Mouse (Mus musculus) limb, embryonic 15.5 days (tissue): ENCODE measurements around the gene Slc12a9. TPM values are rescaled to one million over a fixed set of nuclear protein-coding genes. Genes with fewer than 3 reads are reported as not detected.

Experiments used
- ATAC-seq: fragments of 200-750 bp; cut with Nextera tagmentation; 2 replicates; pipeline ENCODE4 v1.8.0; 2017; ENCODE audit warnings: low read depth, moderate TSS enrichment; ENCODE audit not compliant: insufficient number of reproducible peaks, low FRiP score, low TSS enrichment
- H3K27ac ChIP-seq: fragments of 300-500 bp; sonication (generic); 2 replicates; pipeline ENCODE4 v1.5.1; 2015; ENCODE audit warnings: moderate library complexity, mild to moderate bottlenecking, inconsistent platforms
- H3K27me3 ChIP-seq: fragments of 300-500 bp; sonication (generic); 2 replicates; pipeline ENCODE4 v1.6.1; 2015; ENCODE audit warnings: inconsistent platforms
- H3K36me3 ChIP-seq: fragments of 300-500 bp; sonication (generic); 2 replicates; pipeline ENCODE4 v1.6.1; 2015; ENCODE audit warnings: inconsistent platforms
- H3K4me1 ChIP-seq: fragments of 300-500 bp; sonication (generic); 2 replicates; pipeline ENCODE4 v1.6.1; 2015; ENCODE audit warnings: inconsistent platforms
- H3K4me2 ChIP-seq: fragments of 300-500 bp; sonication (generic); 2 replicates; pipeline ENCODE4 v1.6.1; 2015; ENCODE audit warnings: mild to moderate bottlenecking, inconsistent platforms
- H3K4me3 ChIP-seq: fragments of 300-500 bp; sonication (generic); 2 replicates; pipeline ENCODE4 v1.5.1; 2015; ENCODE audit warnings: mild to moderate bottlenecking, inconsistent platforms
- H3K9ac ChIP-seq: fragments of 300-500 bp; sonication (generic); 2 replicates; pipeline ENCODE4 v1.6.1; 2015; ENCODE audit warnings: inconsistent platforms
- H3K9me3 ChIP-seq: fragments of 300-500 bp; sonication (generic); 2 replicates; pipeline ENCODE4 v1.6.1; 2016; ENCODE audit warnings: inconsistent platforms
- WGBS: fragments of 180-500 bp; shearing (Covaris S2); methylation state at CpG from one replicate; pipeline ENCODE4 v1.1.7; 2015; 5-methylcytosine and 5-hydroxymethylcytosine counted together
- polyA plus RNA-seq: library from polyadenylated mRNA; unstranded; fragments of >200 nt; fragmentation: Nextera tagmentation; extraction: Ambion mirVana; gene quantifications from 2 replicates; pipeline ENCODE4 v1.2.1, GENCODE M21; 2015

Gene Slc12a9
- polyA plus RNA-seq, 1 experiment from 2014 or later: 13.9 TPM

DNA sequence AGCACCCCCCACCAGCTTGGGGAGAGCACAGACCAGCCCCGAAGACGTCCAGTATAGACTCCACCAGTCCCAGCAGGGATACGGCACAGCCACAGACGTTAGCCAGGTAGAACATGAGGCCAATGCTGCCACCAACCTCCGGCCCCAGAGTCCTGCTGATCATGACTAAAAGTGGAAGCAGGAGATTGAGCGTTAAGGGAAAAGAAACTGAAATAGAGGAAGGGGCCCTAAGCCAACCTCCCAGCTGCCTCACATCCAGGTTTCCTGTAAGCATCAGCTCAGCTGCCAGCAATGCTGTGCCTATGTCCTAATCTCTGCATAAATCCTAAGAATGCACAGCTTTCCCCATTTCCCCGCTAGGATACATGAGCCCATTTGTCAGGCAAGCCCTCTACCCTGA lies 2.5 kb downstream of the Slc12a9 start:
- no peak overlapping the region for H3K27ac ChIP-seq
- no peak overlapping the region for H3K4me3 ChIP-seq
- peaks cover 20% of the 10 kb centered on the region for H3K4me1 ChIP-seq
- H3K9ac ChIP-seq: no peak overlapping the region
- WGBS: 81% methylated on average over 7 of the region's 7 CpGs
- H3K36me3 ChIP-seq: peaks cover 11% of the 10 kb centered on the region
- H3K9me3 ChIP-seq: no peaks in the 10 kb centered on the region
- no peak overlapping the region for H3K4me2 ChIP-seq
- H3K27me3 ChIP-seq: no peaks in the 10 kb centered on the region
- ATAC-seq: no peak

DNA sequence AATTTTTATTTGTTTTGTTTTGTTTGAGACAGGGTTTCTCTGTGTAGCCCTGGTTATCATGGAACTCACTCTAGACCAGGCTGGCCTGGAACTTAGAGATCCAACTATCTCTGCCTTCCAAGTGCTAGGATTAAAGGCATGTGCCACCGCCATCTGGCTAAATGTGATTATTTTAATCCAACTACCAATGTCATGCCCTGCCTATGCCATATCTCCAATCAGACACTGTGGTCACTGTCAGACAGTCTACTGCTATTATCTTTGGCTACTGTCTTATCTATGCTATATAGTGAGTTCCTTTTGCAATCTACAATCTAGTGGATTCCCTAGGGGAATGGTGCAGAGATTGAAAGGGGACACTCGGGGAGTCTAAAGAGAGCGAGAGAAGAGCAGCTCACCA lies 12.4 kb downstream of the Slc12a9 start:
- no peak for ATAC-seq
- no peaks in the 10 kb centered on the region for H3K4me1 ChIP-seq
- H3K4me3 ChIP-seq: no peak overlapping the region
- H3K27ac ChIP-seq: no peak overlapping the region
- 91% methylated on average over 3 of the region's 3 CpGs for WGBS
- no peak overlapping the region for H3K9ac ChIP-seq
- peaks cover 66% of the 10 kb centered on the region for H3K36me3 ChIP-seq
- H3K4me2 ChIP-seq: no peak overlapping the region
- no peaks in the 10 kb centered on the region for H3K9me3 ChIP-seq
- H3K27me3 ChIP-seq: no peaks in the 10 kb centered on the region

DNA sequence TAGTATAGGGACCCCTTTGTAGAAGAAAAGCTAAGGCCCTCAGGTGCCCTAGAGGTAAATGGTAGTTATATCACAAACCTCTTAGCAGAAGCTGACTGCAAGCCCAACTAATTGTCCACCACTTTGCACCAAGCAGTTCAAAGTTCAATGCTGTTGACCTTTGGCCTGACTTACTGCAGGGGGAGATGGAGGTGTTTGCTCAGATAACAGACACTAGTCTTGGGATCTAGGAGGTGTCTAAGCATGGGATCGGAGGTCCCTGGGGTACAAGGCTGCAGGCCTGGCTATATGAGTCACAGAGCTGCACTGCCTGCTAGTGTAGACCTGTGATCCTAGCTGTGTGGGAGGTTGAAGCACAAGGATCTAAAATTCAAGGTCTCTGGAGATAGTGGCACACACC lies 14.8 kb downstream of the Slc12a9 start:
- H3K4me1 ChIP-seq: peaks cover 15% of the 10 kb centered on the region
- WGBS: 87% methylated on average over 1 of the region's 1 CpGs
- no peaks in the 10 kb centered on the region for H3K9me3 ChIP-seq
- no peaks in the 10 kb centered on the region for H3K27me3 ChIP-seq
- H3K4me2 ChIP-seq: no peak overlapping the region
- no peak overlapping the region for H3K27ac ChIP-seq
- ATAC-seq: no peak
- no peak overlapping the region for H3K9ac ChIP-seq
- H3K36me3 ChIP-seq: peaks cover 55% of the 10 kb centered on the region
- no peak overlapping the region for H3K4me3 ChIP-seq

DNA sequence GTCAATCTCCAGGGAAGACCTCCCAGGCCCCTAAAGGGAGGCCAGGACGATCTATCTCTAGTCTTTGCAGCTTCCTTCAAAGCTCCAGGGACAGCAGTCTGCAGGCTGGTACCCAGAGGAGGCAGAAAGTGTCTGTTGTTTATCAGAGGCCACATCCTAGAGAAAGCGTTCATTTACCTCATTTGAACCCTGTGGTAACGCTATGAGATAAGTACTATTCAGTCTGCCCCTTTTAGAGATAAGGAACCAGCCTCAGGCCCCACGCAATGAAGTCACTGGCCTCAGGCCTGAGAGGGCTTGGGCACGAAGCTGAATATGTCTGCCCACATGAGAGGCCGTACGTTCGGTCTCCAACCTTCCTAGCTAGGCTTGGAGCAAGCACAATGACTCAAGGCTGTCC lies 16.0 kb downstream of the Slc12a9 start:
- Histone ChIP-seq H3K9ac (no peak overlapping the region), H3K27ac (no peak overlapping the region), H3K36me3 (peaks cover 46% of the 10 kb centered on the region), H3K9me3 (no peaks in the 10 kb centered on the region), H3K4me2 (no peak overlapping the region), H3K27me3 (no peaks in the 10 kb centered on the region), H3K4me1 (peaks cover 27% of the 10 kb centered on the region), H3K4me3 (no peak overlapping the region)
- no peak for ATAC-seq
- 87% methylated on average over 8 of the region's 8 CpGs for WGBS

DNA sequence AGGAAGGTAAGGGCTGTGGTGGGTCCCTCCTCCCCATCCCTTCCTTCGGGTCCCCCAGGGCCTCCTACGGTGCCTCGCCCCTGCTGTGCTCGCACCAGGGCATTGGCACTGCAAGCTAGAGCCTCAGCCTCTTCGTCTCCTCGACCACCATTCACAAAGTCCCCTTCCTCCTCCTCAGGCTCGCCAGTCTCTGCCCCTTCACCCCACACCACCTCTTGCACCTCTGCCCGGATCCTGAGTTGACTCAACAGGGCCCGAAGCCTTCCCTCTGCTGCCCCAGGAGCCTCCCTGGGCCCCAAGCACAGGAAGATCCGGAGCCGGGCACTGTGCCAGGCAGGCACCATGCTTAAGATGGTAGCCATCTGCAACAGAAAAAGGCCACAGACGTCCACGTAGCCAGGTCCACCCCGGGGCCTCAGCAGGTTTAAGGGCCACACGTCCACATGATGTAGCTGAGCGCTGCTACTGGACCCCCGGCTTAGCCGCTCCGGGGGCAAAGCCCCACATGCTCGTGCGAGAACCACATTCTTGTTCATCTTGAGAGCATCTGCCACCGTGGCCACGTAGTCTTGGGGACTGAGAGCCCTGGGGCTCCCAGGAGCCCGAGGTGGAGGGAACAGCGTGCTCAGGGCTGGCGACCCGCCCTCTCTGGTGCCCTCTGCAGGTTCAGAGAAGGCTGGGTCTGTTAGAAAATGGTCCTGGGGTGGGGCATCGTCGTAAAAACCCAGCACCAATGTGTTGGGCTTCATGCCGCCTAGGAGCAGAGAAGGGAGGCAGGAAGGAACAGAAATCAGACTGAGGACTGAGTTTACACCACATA lies 18.1 kb downstream of the Slc12a9 start:
- Histone ChIP-seq H3K4me2 (peak overlapping the region; percentile 88), H3K4me3 (no peak overlapping the region; the same call in 1 of the 2 replicates), H3K9me3 (no peaks in the 10 kb centered on the region), H3K4me1 (peaks cover 37% of the 10 kb centered on the region), H3K9ac (no peak overlapping the region), H3K27me3 (no peaks in the 10 kb centered on the region), H3K27ac (peak overlapping the region; percentile 95), H3K36me3 (peaks cover 44% of the 10 kb centered on the region)
- ATAC-seq: no peak
- WGBS: 42% methylated on average over 30 of the region's 30 CpGs

DNA sequence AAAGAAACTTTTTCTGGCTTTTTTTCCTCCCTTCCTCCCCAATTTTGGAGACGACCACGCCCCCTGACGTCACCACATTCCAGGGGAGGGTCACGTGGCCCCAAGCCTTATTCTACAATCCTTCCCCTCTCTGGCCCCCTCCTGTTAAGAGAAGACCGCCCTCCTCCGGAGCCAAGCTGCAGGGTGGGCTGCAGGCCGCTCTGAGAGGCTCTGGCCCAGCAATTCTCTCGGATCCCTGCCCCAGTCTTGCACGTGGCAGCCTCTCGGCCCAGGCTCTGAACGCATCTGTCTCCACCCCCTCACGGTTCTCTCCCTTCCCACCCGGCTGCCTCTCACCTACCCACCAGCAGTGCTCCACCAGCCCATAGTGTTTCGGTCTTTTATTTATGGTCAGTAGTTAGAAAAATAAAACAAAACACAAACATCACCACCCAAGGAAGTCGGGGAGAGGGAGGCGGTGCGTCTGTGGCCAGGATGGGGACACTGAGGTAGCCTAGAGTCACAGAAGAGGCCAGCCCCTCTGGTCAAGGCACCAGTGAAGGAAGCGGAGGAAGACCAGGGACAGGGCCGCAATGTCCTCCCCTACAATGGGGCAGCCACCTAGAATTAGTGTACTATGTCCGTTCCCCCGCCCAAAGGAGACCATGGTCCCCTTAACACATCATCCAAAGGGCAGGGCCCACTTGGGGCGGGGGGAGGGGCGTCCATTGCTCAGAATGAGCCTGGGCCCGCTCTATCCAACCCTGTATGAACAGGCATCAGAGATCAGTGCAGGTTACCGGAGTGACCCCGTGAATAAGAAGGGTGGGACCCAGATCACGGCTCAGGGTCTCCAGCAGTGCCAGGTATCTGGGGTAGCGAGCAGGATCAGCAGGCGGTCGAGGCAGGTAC lies 19.0 kb downstream of the Slc12a9 start, which contains the start of gene Trip6:
TSS of gene Trip6 (minus strand) at position 212 of the 891 bp plus-strand sequence.
- Histone ChIP-seq H3K27ac (peak within 1 kb of the TSS; percentile 95), H3K36me3 (peaks cover 44% of the 10 kb centered on the region), H3K4me3 (peak within 1 kb of the TSS; percentile 65), H3K9ac (peak within 1 kb of the TSS; percentile 81), H3K9me3 (no peaks in the 10 kb centered on the region), H3K4me1 (peaks cover 37% of the 10 kb centered on the region), H3K4me2 (peak within 1 kb of the TSS; percentile 88), H3K27me3 (no peaks in the 10 kb centered on the region)
- WGBS: 13% methylated on average over 30 of the region's 30 CpGs
- ATAC-seq: peak; percentile 95

DNA sequence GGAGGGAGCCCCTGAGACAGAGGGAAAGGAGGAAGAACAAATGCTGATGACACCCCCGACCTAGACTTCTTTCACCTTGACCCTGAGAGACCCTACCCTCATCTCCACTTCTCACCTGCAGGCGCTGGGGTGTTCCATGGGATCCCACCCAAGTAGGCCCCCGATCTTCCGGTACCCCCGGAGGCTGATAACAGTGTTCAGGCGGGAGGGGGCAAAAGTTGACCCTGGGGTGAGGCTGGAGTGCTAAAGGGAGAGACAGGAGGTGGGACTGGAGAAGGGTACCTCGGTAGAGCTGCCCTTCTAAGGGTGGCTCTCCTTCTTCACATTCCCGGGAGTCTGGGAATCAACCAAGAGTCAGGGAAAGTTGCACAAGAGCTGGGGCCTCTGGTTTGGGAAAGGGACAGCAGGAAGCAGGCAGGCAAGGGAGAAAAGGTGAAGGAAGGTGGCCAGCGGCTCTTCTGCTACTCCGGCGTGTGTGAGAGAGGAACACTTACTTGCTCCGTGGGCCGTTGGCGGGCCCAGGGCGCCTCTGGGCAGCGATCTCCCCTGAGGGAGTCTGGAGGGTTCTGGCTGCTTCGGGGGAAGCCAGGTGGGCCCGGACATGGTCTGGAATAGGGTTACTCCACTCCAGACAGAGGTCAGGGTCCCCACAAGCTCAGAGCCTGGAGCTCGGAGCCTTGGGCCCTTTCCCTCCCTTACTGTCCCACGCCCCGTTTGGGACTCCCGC lies 19.8 kb downstream of the Slc12a9 start:
- Histone ChIP-seq H3K27me3 (no peaks in the 10 kb centered on the region), H3K4me1 (peaks cover 39% of the 10 kb centered on the region), H3K4me3 (peak overlapping the region; percentile 65), H3K9me3 (no peaks in the 10 kb centered on the region), H3K27ac (peak overlapping the region; percentile 95), H3K4me2 (peak overlapping the region; percentile 88), H3K36me3 (peaks cover 46% of the 10 kb centered on the region), H3K9ac (peak overlapping the region; percentile 81)
- 2% methylated on average over 22 of the region's 22 CpGs for WGBS
- ATAC-seq: no peak; the same call in 1 of the 2 replicates

DNA sequence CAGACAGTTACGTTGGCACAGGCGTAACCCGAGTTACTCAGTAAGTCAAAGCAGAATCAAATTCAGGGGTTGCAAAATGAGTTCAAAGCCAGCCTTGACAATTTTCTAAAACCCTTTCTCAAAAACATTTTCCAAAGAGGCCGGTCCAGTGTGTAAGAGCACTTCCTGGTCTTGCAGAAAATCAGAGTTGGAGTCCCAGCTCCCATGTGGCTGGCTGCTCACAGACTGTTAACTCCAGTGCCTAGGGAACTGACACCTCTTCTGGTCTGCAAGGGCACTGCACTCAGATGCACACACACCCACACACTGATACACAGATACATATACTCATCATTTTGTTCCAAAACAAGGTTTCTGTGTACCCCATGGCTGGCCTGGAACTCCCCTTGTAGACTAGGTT lies 25.0 kb downstream of the Slc12a9 start:
- Histone ChIP-seq H3K4me2 (peak overlapping the region; percentile 61), H3K9me3 (no peaks in the 10 kb centered on the region), H3K27ac (peak overlapping the region; percentile 95), H3K4me3 (peak overlapping the region; percentile 90; the same call in 1 of the 2 replicates), H3K36me3 (peaks cover 51% of the 10 kb centered on the region), H3K4me1 (peaks cover 55% of the 10 kb centered on the region), H3K9ac (no peak overlapping the region), H3K27me3 (no peaks in the 10 kb centered on the region)
- ATAC-seq: no peak
- WGBS: 90% methylated on average over 4 of the region's 4 CpGs

DNA sequence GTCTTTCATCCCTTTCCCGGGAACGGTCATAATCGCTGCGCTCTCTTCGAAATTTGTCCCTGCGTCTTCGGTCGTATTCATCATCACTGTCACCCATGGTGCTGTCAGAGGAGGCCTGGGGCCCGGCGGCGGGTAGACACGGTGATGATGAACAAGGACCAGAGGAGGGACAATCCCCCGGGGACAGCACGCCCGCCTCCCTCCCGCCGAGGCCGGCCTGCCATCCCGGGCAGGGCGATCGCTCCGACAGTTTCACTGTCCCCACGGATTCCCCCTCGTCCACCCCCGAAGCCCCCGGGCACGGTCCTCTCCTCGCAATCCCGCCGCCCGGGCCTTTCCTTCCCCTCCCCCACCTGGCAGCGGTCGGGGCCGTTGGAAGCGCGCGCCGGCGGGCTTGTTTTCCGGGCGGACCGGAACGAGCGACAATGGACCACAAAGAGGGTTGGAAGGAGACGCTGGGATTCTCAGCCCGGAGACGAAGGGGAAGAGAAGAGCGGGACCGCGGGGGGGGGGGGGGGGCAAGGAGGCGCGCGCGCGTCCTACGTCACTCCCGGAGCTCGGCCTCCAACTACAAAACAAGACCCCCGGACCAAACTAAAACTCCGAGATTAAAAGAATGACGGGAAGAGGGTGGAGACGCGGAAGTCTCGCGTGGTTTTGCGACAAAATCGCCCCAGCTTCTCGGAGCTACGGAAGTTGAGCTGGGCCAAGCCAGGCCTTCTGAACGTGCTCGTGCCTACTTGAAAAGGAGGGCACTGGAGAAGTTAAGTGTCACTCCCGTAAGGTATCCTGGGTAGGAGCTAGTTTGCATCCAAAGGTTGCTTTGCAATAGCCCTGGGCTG lies 26.1 kb downstream of the Slc12a9 start, which contains the start of gene Srrt:
TSS of gene Srrt (minus strand) at position 604 of the 842 bp plus-strand sequence.
- Histone ChIP-seq H3K4me1 (peaks cover 45% of the 10 kb centered on the region), H3K9me3 (no peaks in the 10 kb centered on the region), H3K4me2 (peak within 1 kb of the TSS; percentile 61), H3K27me3 (no peaks in the 10 kb centered on the region), H3K36me3 (peaks cover 61% of the 10 kb centered on the region), H3K9ac (peak within 1 kb of the TSS; percentile 98), H3K4me3 (peak within 1 kb of the TSS; percentile 90), H3K27ac (peak within 1 kb of the TSS; percentile 95)
- ATAC-seq: peak; percentile 77
- WGBS: under 1% methylated on average over 61 of the region's 72 CpGs

DNA sequence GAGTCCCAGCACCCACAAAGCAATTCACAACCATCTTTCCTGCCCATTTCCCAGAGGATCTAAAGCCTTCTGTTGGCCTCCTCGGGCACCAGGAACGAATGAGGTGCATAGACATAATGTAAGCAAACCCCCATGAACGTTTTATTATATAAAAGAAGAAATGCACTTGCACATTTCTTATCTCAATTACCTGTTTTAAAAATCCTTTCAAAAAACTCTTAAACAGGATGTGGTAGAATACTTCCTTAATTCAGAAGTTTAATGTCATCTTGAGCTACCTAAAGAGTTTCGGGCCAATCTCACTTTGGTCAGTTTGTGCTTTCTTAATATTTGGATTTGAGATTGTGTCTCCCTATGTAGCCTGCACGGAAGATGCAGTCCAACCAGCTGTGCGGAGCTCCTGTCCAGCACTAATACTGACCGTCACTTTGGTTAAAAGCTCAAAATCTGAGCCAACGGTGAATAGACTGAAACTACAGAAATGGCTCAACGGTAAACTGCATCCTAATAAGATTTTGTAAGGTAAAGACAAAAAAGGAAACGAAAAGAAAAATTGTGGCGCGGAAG lies 26.9 kb downstream of the Slc12a9 start:
- Histone ChIP-seq H3K9ac (peak overlapping the region; percentile 98), H3K4me3 (peak overlapping the region; percentile 90), H3K36me3 (peaks cover 62% of the 10 kb centered on the region), H3K9me3 (no peaks in the 10 kb centered on the region), H3K27me3 (no peaks in the 10 kb centered on the region), H3K4me1 (peaks cover 37% of the 10 kb centered on the region), H3K4me2 (peak overlapping the region; percentile 61), H3K27ac (peak overlapping the region; percentile 95)
- no peak for ATAC-seq
- WGBS: 13% methylated on average over 12 of the region's 12 CpGs
